Mouse (Mus musculus) fat pad, adult 2 months (tissue): ENCODE results near the gene Akap2.

ENCODE experiments used
- DNase-seq: peaks from one replicate; pipeline ENCODE4 v3.0.0-alpha.2; 2011; ENCODE audit warnings: low read depth, low spot score; ENCODE audit errors: extremely low read depth

Gene Akap2

GRCm38 (mm10) chr4:57701576-57701975 is 15.9 kb upstream of the Akap2 start:
- DNase-seq: no peak

GRCm38 (mm10) chr4:57703574-57704470 is 13.6 kb upstream of the Akap2 start:
- DNase-seq: no peak

- DNase-seq: no peak
Measured at GRCm38 (mm10) chr4:57704575-57704974, 12.9 kb upstream of the Akap2 start.

- DNase-seq: no peak
Measured at GRCm38 (mm10) chr4:57715849-57716248, 1.6 kb upstream of the Akap2 start.

GRCm38 (mm10) chr4:57716735-57717134 is 722 bp upstream of the Akap2 start:
- no peak for DNase-seq

- no peak for DNase-seq
Measured at GRCm38 (mm10) chr4:57719370-57719769, 1.9 kb downstream of the Akap2 start.

- DNase-seq: no peak
Measured at GRCm38 (mm10) chr4:57720869-57721361, 3.5 kb downstream of the Akap2 start.

GRCm38 (mm10) chr4:57722296-57722695 is 4.8 kb downstream of the Akap2 start:
- no peak for DNase-seq

GRCm38 (mm10) chr4:57723659-57724058 is 6.2 kb downstream of the Akap2 start:
- no peak for DNase-seq

GRCm38 (mm10) chr4:57725569-57725968 is 8.1 kb downstream of the Akap2 start:
- DNase-seq: no peak

GRCm38 (mm10) chr4:57728611-57729183 is 11.2 kb downstream of the Akap2 start:
- no peak for DNase-seq

GRCm38 (mm10) chr4:57730047-57730446 is 12.6 kb downstream of the Akap2 start:
- DNase-seq: peak; percentile 57

- no peak for DNase-seq
Measured at GRCm38 (mm10) chr4:57730801-57731598, 13.5 kb downstream of the Akap2 start.

- DNase-seq: no peak
Measured at GRCm38 (mm10) chr4:57732351-57732750, 14.9 kb downstream of the Akap2 start.

GRCm38 (mm10) chr4:57733445-57733844 is 16.0 kb downstream of the Akap2 start:
- DNase-seq: no peak

GRCm38 (mm10) chr4:57735426-57735825 is 18.0 kb downstream of the Akap2 start:
- no peak for DNase-seq

GRCm38 (mm10) chr4:57738856-57739552 is 21.5 kb downstream of the Akap2 start:
- DNase-seq: peak; percentile 67

- no peak for DNase-seq
Measured at GRCm38 (mm10) chr4:57743325-57743929, 26.0 kb downstream of the Akap2 start.

GRCm38 (mm10) chr4:57750651-57751050 is 33.2 kb downstream of the Akap2 start:
- DNase-seq: no peak

- no peak for DNase-seq
Measured at GRCm38 (mm10) chr4:57751054-57751453, 33.6 kb downstream of the Akap2 start.
